Mouse (Mus musculus) lung, embryonic 16.5 days (tissue): ENCODE measurements at regions not wholly inside any gene's neighbourhood (a gene's known extent, or its start where the extent isn't known, plus 50 kb on each side); places are given as distances from the start of the nearest gene placed in this dataset.

Experiments used
- ATAC-seq: fragments of 200-750 bp; cut with Nextera tagmentation; 2 replicates; pipeline ENCODE4 v1.8.0; 2017; ENCODE audit warnings: low read depth, mild to moderate bottlenecking, moderate library complexity
- H3K27ac ChIP-seq: fragments of 300-500 bp; sonication (generic); 2 replicates; pipeline ENCODE4 v1.5.1; 2014; ENCODE audit warnings: mild to moderate bottlenecking, control low read depth, low read length
- H3K27me3 ChIP-seq: fragments of 300-500 bp; sonication (generic); 2 replicates; pipeline ENCODE4 v1.6.1; 2014; ENCODE audit warnings: low read depth, low read length, mixed read lengths; ENCODE audit not compliant: control insufficient read depth, insufficient read depth
- H3K36me3 ChIP-seq: fragments of 300-500 bp; sonication (generic); 2 replicates; pipeline ENCODE4 v1.6.1; 2014; ENCODE audit warnings: low read length; ENCODE audit not compliant: control insufficient read depth, insufficient read depth
- H3K4me1 ChIP-seq: fragments of 300-500 bp; sonication (generic); replicated peaks from 2 replicates; pipeline ENCODE4 v1.6.1; 2014; ENCODE audit warnings: low read length, mixed read lengths; ENCODE audit not compliant: control insufficient read depth, insufficient read depth
- H3K4me2 ChIP-seq: fragments of 300-500 bp; sonication (generic); 2 replicates; pipeline ENCODE4 v1.6.1; 2014; ENCODE audit warnings: low read depth, low read length, control low read depth
- H3K4me3 ChIP-seq: fragments of 300-500 bp; sonication (generic); 2 replicates; pipeline ENCODE4 v1.5.1; 2014; ENCODE audit warnings: mild to moderate bottlenecking, low read length, control low read depth
- H3K9ac ChIP-seq: fragments of 300-500 bp; sonication (generic); 2 replicates; pipeline ENCODE4 v1.6.1; 2014; ENCODE audit warnings: low read length, control low read depth
- H3K9me3 ChIP-seq: fragments of 300-500 bp; sonication (generic); 2 replicates; pipeline ENCODE4 v1.6.1; 2016; ENCODE audit warnings: low read length; ENCODE audit not compliant: control insufficient read depth
- WGBS: fragments of 180-500 bp; shearing (Covaris S2); extraction: QIAGEN DNeasy Blood & Tissue Kit; methylation state at CpG from one replicate; pipeline ENCODE4 v1.1.7; 2014; 5-methylcytosine and 5-hydroxymethylcytosine counted together

DNA sequence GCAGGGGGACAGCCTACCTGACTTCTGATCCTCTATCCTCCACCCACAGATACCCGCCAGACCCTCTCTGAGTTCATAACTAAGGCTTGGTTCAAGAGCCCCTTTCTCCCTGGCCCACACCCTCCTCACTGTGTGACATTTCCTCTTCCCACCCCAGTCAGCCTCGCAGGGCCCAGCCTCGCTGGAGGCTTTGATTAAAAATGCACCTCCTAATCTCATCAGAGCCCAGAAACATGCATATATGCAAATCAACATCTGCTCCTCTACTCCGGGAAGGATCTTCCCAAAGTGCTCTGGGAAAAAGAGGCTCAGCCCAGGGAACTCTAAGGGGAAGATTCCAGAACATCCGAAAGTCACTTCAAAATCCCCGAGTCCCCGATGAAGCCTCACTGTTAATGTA lies 114.8 kb downstream of the Irx5 start:
- H3K27me3 ChIP-seq, result no peaks in the 10 kb centered on the region; the same call in 1 of the 2 replicates
- H3K4me3 ChIP-seq, result no peak overlapping the region
- WGBS, result 72% methylated on average over 7 of the region's 7 CpGs
- no peaks in the 10 kb centered on the region for H3K4me1 ChIP-seq
- no peak overlapping the region for H3K9ac ChIP-seq
- no peak overlapping the region for H3K4me2 ChIP-seq
- no peaks in the 10 kb centered on the region for H3K9me3 ChIP-seq
- no peak overlapping the region for H3K27ac ChIP-seq
- H3K36me3 ChIP-seq, result no peaks in the 10 kb centered on the region
- ATAC-seq, result no peak

- WGBS, result 39% methylated on average over 3 of the region's 3 CpGs
- no peak for ATAC-seq
These were observed 115.4 kb downstream of the Irx5 start for GRCm38 (mm10) chr8:92472817-92473216.

DNA sequence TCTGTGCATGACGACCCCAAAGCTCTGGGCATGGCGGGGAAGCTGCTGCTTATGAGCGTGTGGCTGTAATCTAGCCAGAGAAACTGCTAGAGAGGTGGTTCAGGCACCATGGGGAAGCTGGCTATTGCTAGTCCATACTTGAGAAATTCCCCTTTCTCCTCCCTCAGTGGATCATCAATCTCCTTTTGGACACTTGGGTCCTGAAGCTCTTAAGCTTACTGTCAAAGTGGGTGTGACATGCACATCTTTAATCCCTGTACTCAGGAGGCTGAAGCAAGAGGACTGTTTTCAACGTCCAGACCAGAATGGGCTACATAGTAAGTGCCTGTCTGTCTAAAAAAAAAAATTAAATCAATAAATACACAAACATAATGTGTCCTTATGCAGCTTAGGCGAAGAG lies 125.0 kb downstream of the Irx5 start:
- no peaks in the 10 kb centered on the region for H3K36me3 ChIP-seq
- ATAC-seq, result no peak
- no peak overlapping the region for H3K27ac ChIP-seq
- H3K4me1 ChIP-seq, result no peaks in the 10 kb centered on the region
- no peak overlapping the region for H3K9ac ChIP-seq
- H3K4me2 ChIP-seq, result no peak overlapping the region
- WGBS, result 58% methylated on average over 5 of the region's 5 CpGs
- H3K27me3 ChIP-seq, result no peaks in the 10 kb centered on the region
- H3K4me3 ChIP-seq, result no peak overlapping the region
- no peaks in the 10 kb centered on the region for H3K9me3 ChIP-seq

More at GRCm38 (mm10) chr8:92472817-92473216, 115.4 kb downstream of the Irx5 start:
- Histone ChIP-seq H3K4me1 (no peaks in the 10 kb centered on the region), H3K36me3 (no peaks in the 10 kb centered on the region), H3K27me3 (no peaks in the 10 kb centered on the region; the same call in 1 of the 2 replicates), H3K9ac (no peak overlapping the region), H3K9me3 (no peaks in the 10 kb centered on the region), H3K4me3 (no peak overlapping the region), H3K4me2 (no peak overlapping the region), H3K27ac (no peak overlapping the region)

- Histone ChIP-seq H3K4me3 (no peak overlapping the region), H3K27me3 (no peaks in the 10 kb centered on the region), H3K9me3 (no peaks in the 10 kb centered on the region), H3K9ac (no peak overlapping the region), H3K4me1 (no peaks in the 10 kb centered on the region), H3K4me2 (no peak overlapping the region), H3K36me3 (no peaks in the 10 kb centered on the region), H3K27ac (no peak overlapping the region)
- 40% methylated on average over 8 of the region's 8 CpGs for WGBS
- ATAC-seq, result peak; percentile 68; the same call in 1 of the 2 replicates
These were observed 125.8 kb downstream of the Irx5 start for GRCm38 (mm10) chr8:92483055-92483765.

- H3K9me3 ChIP-seq, result no peaks in the 10 kb centered on the region
These were observed 131.2 kb downstream of the Irx5 start for GRCm38 (mm10) chr8:92488526-92489159.

GRCm38 (mm10) chr8:92491533-92491932 lies 134.1 kb downstream of the Irx5 start:
- H3K27ac ChIP-seq, result no peak overlapping the region
- H3K27me3 ChIP-seq, result no peaks in the 10 kb centered on the region
- no peak for ATAC-seq
- no peaks in the 10 kb centered on the region for H3K9me3 ChIP-seq
- H3K4me1 ChIP-seq, result no peaks in the 10 kb centered on the region; the same call in 1 of the 2 replicates
- no peak overlapping the region for H3K4me2 ChIP-seq
- no peaks in the 10 kb centered on the region for H3K36me3 ChIP-seq
- 79% methylated on average over 5 of the region's 5 CpGs for WGBS
- H3K9ac ChIP-seq, result no peak overlapping the region
- no peak overlapping the region for H3K4me3 ChIP-seq

More at GRCm38 (mm10) chr8:92488526-92489159, 131.2 kb downstream of the Irx5 start:
- no peak for ATAC-seq
- Histone ChIP-seq H3K9ac (no peak overlapping the region), H3K27me3 (no peaks in the 10 kb centered on the region), H3K27ac (no peak overlapping the region), H3K4me2 (no peak overlapping the region), H3K4me1 (no peaks in the 10 kb centered on the region; the same call in 1 of the 2 replicates), H3K4me3 (no peak overlapping the region), H3K36me3 (no peaks in the 10 kb centered on the region)
- 83% methylated on average over 8 of the region's 8 CpGs for WGBS

DNA sequence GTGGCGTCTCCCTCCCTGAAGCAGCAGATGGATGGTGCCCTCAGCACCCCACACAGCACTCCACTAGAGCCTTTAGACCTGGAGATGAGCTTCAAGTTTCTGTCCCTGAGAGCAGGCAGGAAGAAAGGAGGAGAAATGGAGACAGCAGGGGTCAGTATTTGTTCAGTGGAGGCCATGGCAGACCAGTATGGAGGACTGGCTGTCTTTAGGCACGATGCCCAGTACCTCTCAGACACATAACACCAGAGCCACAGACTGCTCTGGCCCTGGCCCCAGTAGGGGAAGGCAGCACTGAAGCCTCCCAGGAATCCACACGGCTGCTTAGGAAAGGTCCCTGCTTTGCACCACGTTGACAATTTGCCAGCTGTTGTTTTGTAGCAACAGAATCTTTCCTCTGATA lies 136.0 kb downstream of the Irx5 start:
- H3K9me3 ChIP-seq, result no peaks in the 10 kb centered on the region
- H3K9ac ChIP-seq, result no peak overlapping the region
- peak; percentile 92 for ATAC-seq
- no peaks in the 10 kb centered on the region for H3K27me3 ChIP-seq
- no peak overlapping the region for H3K4me3 ChIP-seq
- H3K36me3 ChIP-seq, result no peaks in the 10 kb centered on the region
- WGBS, result 28% methylated on average over 4 of the region's 4 CpGs
- H3K4me2 ChIP-seq, result no peak overlapping the region
- H3K4me1 ChIP-seq, result no peaks in the 10 kb centered on the region; the same call in 1 of the 2 replicates
- no peak overlapping the region for H3K27ac ChIP-seq

DNA sequence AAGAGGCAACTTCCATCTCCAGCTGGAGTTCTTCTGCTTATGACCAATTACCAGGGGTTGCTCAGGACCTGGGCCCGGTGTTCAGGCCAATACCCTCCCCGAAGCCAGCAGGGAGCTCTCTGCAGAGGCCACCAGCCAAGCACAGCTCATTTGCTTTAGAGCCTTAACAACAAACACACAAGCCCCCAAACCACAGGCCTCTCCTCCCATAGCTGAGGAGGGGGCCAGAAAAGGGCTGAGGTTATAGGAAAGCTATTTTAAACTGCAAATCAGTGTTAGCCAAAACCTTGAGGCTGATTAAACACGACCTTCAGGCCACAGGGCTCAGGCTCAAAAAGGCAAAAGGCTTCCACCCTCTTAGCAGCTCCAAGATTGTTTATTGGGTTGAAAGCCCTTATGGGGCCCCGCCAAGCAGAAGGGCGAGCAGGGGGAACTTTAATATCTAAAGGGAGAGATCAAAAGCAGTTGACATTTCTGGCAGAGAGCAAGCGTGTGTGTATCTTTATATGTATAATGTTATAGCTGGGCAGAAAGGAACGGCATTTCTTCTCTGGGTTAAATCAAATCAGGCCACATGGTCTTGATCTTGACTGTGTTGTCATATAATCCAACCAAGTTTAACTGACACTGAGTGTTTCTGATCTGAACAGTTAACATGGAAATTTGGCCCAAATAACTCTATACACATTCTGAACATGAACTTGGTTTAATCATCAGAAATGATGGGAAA lies 148.3 kb downstream of the Irx5 start:
- Histone ChIP-seq H3K4me3 (no peak overlapping the region), H3K4me1 (peaks cover 13% of the 10 kb centered on the region), H3K27me3 (no peaks in the 10 kb centered on the region), H3K4me2 (no peak overlapping the region), H3K9me3 (no peaks in the 10 kb centered on the region), H3K36me3 (no peaks in the 10 kb centered on the region), H3K9ac (no peak overlapping the region), H3K27ac (no peak overlapping the region)
- WGBS, result 26% methylated on average over 7 of the region's 7 CpGs
- peak; percentile 26; the same call in 1 of the 2 replicates for ATAC-seq

DNA sequence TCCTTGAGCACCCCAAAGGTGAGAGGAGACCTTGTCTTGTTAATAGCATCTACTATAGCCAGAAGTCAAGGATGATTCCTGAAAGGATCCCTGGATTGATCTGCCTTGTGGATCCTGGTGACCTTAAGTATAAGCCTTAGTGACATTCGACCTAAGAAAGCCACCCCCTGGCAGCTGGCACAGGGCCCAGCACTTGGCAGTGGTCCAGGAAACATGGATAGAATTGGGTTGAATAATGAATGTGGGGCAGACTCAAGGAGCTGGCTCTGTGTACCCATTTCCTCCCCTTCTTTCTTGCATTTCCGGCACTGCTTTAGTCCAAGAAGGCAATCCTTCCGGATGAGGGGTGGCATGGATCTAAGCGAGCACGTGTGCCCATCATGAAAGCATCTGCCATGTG lies 149.0 kb downstream of the Irx5 start:
- Histone ChIP-seq H3K4me3 (no peak overlapping the region), H3K9me3 (no peaks in the 10 kb centered on the region), H3K27me3 (no peaks in the 10 kb centered on the region), H3K9ac (no peak overlapping the region), H3K27ac (no peak overlapping the region), H3K4me2 (no peak overlapping the region), H3K36me3 (no peaks in the 10 kb centered on the region), H3K4me1 (peaks cover 13% of the 10 kb centered on the region)
- WGBS, result 55% methylated on average over 5 of the region's 5 CpGs
- no peak for ATAC-seq
